Mouse (Mus musculus): ENCODE measurements around the gene Efhd1. TPM values are rescaled to one million over a fixed set of nuclear protein-coding genes. Genes with fewer than 3 reads are reported as not detected.
A peak's percentile ranks its signal among the peaks of the same experiment; 100 is the strongest.

Efhd1 gene
- polyA plus RNA-seq, 1 experiment from 2014 or later: 3.0 TPM

DNA sequence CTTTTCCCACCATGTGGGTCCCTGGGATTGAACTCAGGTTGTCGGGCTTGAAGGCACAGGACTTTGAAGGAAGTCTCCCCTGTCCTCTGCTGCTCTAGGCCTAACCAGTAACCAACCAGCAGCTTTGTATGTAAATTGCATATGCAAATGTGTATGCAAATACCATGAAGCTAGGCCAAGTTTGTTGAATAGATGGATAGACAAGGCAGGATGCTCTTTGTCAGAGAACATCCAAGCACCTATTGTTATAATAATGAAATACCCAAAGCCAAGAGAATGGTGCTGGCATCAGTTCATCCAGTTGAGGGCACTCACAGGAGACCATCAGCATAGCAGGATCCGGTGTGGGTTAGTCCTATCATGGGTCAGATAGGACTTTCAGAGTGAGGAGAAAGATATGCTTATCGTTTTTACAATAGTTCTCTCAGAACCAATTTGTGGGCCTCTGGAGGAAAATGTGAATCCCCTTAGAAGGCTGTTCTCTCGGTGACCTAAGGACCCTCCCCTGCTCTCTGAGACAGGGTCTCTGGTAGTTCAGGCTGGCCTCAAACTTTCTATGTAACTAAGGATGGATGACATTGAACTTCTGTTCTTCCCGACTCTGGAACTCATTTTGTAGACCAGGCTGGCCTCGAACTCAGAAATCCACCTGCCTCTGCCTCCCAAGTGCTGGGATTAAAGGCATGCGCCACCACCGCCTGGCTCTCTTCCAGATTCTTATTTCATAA is 49.8 kb downstream of the Efhd1 start:
- H3K27me3 ChIP-seq: no peaks in the 10 kb centered on the region
- H3K4me1 ChIP-seq: no peaks in the 10 kb centered on the region
- 85% methylated on average over 8 of the region's 8 CpGs for WGBS
- no peak overlapping the region for H3K27ac ChIP-seq
- no peak overlapping the region for H3K4me2 ChIP-seq
- H3K36me3 ChIP-seq: no peaks in the 10 kb centered on the region
- no peak overlapping the region for H3K9ac ChIP-seq
- H3K9me3 ChIP-seq: no peaks in the 10 kb centered on the region
- no peak overlapping the region for H3K4me3 ChIP-seq
- no peak for ATAC-seq (ENCODE audit: insufficient number of reproducible peaks, low FRiP score, low TSS enrichment, low read depth)

DNA sequence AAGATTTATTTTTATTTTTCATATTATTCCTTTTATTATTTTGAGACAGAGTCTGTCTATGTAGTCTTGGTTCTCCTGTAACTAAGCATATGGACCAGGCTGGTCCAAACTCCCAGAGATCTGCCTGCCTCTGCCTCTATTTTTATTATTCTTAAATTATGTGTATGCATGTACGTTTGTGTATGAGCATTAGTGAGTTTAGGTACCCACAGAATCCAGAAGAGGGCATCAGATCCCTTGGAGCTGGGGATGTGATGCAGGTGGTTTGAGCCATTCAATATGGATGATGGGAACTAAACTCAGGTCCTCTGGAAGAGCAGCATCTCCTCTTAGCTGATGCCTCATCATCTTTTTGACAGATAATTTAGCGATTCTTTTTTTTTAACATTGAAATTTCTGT is 51.3 kb downstream of the Efhd1 start:
- WGBS: 88% methylated on average over 2 of the region's 2 CpGs
- H3K4me1 ChIP-seq: no peaks in the 10 kb centered on the region
- H3K9ac ChIP-seq: no peak overlapping the region
- no peak for ATAC-seq (ENCODE audit: insufficient number of reproducible peaks, low FRiP score, low TSS enrichment, low read depth)
- H3K27ac ChIP-seq: no peak overlapping the region
- H3K4me3 ChIP-seq: no peak overlapping the region
- no peak overlapping the region for H3K4me2 ChIP-seq
- no peaks in the 10 kb centered on the region for H3K36me3 ChIP-seq
- no peaks in the 10 kb centered on the region for H3K27me3 ChIP-seq
- H3K9me3 ChIP-seq: no peaks in the 10 kb centered on the region

DNA sequence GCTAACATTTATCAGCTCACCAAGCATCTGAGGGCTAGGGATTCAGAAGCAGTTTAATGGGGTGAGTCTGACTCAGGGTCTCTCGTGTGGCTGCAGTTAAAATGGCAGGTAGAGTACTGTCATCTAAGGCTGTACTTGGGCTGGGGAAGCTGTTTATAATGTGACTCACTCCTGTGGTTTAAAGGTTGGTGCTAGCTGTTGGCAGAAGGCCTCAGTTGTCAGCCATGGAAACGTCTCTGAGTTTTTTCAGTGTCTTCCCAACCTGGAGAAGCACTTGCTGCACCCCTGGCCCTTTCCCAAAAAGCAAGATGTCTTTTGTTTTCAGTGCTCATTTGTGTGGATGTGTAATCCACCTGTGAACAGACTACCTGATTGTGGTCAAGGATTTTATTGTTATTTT is 51.7 kb downstream of the Efhd1 start:
- ATAC-seq (ENCODE audit: insufficient number of reproducible peaks, low FRiP score, low TSS enrichment, low read depth): no peak
- WGBS: 60% methylated on average over 2 of the region's 2 CpGs
- H3K9ac ChIP-seq: no peak overlapping the region
- no peak overlapping the region for H3K4me3 ChIP-seq
- H3K36me3 ChIP-seq: no peaks in the 10 kb centered on the region
- H3K9me3 ChIP-seq: no peaks in the 10 kb centered on the region
- no peaks in the 10 kb centered on the region for H3K27me3 ChIP-seq
- no peak overlapping the region for H3K27ac ChIP-seq
- H3K4me2 ChIP-seq: no peak overlapping the region
- H3K4me1 ChIP-seq: no peaks in the 10 kb centered on the region

DNA sequence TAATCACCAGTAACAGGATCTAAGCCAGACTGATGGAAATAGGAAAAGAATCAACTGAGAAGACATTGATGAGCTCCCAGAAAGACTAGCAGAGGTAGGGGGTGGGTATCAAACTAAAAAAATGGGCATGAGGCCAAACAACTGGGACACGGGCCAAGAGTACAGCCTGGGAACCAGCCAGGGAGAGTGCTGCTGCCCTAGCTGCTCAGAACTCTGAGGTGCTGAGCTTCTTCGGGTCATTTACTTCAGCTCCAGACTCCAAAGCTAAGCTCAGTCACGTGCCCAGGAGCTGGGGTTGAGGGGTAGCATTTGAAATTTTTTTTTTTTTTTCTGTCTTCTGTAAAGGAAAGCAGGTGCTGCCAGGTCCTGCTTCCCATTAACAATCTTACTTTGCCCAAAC is 52.5 kb downstream of the Efhd1 start:
- H3K4me2 ChIP-seq: no peak overlapping the region
- H3K4me1 ChIP-seq: no peaks in the 10 kb centered on the region
- H3K27ac ChIP-seq: no peak overlapping the region
- H3K27me3 ChIP-seq: no peaks in the 10 kb centered on the region
- ATAC-seq (ENCODE audit: insufficient number of reproducible peaks, low FRiP score, low TSS enrichment, low read depth): no peak
- WGBS: 40% methylated on average over 3 of the region's 3 CpGs
- no peaks in the 10 kb centered on the region for H3K9me3 ChIP-seq
- no peak overlapping the region for H3K9ac ChIP-seq
- no peaks in the 10 kb centered on the region for H3K36me3 ChIP-seq
- H3K4me3 ChIP-seq: no peak overlapping the region

DNA sequence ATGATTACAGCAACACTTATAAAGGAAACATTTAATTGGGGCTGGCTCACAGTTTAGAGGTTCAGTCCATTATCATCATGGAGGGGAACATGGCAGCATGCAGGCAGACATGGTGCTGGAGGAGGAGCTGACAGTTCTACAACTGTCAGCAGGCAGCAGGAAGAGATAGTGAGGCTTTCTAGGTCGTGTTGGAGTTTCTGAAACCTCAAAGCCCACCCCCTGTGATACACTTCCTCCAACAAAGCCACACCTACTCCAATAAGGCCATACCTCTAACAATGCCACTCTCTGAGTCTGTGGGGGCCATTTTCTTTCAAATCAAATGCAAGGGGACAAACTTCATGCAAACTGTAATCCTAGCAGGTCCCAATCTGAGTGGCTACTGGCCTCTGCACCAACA is 56.9 kb downstream of the Efhd1 start:
- Histone ChIP-seq H3K36me3 (no peaks in the 10 kb centered on the region), H3K9ac (no peak overlapping the region), H3K4me3 (no peak overlapping the region), H3K27me3 (no peaks in the 10 kb centered on the region), H3K4me1 (no peaks in the 10 kb centered on the region), H3K27ac (no peak overlapping the region), H3K4me2 (no peak overlapping the region), H3K9me3 (no peaks in the 10 kb centered on the region)
- 6% methylated on average over 1 of the region's 1 CpGs for WGBS
- no peak for ATAC-seq (ENCODE audit: insufficient number of reproducible peaks, low FRiP score, low TSS enrichment, low read depth)

DNA sequence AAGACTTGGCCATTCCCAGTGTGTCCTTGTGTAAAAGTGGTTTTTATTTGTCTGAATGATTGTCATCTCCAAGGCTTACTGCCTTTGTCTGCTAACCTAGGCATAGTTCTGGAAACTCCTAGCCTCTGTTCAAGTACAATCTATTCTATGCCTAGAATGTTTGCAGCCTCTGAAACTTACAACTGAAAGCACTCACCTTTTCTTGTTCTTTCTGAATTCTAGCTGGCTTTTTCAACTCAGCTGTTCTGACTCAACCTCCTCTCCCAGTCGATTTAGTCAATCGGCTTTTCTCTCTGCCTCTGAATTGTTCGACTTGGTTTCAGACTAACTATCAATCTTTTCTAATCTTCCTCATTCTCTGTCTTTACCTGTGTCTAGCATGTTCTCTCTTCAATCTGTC is 58.6 kb downstream of the Efhd1 start:
- Histone ChIP-seq H3K36me3 (no peaks in the 10 kb centered on the region), H3K4me2 (no peak overlapping the region), H3K9me3 (no peaks in the 10 kb centered on the region), H3K27ac (no peak overlapping the region), H3K27me3 (no peaks in the 10 kb centered on the region), H3K4me3 (no peak overlapping the region), H3K9ac (no peak overlapping the region), H3K4me1 (no peaks in the 10 kb centered on the region)
- no peak for ATAC-seq (ENCODE audit: insufficient number of reproducible peaks, low FRiP score, low TSS enrichment, low read depth)
- WGBS: 88% methylated on average over 3 of the region's 3 CpGs

DNA sequence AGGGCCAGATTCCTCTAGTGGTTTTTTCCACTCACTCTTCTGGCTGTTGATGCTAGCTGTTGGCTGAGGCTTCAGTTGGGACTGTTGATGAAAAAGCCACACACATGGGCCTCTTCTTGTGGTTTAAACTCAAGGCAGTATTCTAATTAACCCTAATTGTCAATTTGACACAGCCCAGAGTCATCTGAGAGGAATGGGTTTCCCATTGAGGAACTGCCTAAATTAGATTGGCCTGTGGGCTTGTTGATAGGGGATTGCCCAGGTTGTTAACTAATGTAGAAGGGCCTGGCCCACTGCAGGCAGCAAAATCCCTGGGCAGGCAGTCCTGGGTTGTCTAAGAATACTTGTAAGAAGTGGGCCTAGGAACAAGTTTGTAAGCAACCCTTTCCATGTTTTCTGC is 60.5 kb downstream of the Efhd1 start:
- Histone ChIP-seq H3K27me3 (no peaks in the 10 kb centered on the region), H3K4me1 (0 out of 2 replicates have a peak, but pooled peaks cover 5% of the 10 kb centered on the region), H3K36me3 (no peaks in the 10 kb centered on the region), H3K27ac (no peak overlapping the region), H3K4me2 (no peak overlapping the region), H3K9ac (no peak overlapping the region), H3K9me3 (no peaks in the 10 kb centered on the region), H3K4me3 (no peak overlapping the region)
- no peak for ATAC-seq (ENCODE audit: insufficient number of reproducible peaks, low FRiP score, low TSS enrichment, low read depth)

DNA sequence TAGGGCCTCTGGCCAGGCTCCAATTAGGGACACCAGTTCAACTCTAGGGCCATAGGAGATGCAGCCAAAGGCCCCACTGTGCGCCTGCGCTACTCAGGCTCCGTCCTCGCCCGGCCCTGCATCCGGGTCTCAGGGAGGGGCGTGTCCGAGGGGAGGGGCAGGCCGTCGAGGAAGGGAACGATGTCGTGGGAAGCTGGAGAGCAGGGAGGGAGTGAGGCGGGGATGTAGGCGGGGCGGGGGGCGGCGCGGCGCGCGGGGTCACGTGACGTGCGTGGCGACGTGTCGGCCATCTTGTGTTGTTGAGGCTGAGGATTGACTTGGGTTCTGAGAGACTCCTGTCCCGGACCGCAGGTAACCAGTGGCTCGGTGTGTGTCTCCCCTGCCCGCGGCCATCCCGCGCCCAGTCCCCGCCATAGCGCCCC is 62.6 kb downstream of the Efhd1 start, which contains the start of gene Gigyf2:
Gene Gigyf2, plus strand, starts transcription at position 257 of the 422 bp plus-strand sequence.
- ATAC-seq (ENCODE audit: insufficient number of reproducible peaks, low FRiP score, low TSS enrichment, low read depth): peak; percentile 98
- H3K9ac ChIP-seq: peak within 1 kb of the TSS; percentile 96
- no peaks in the 10 kb centered on the region for H3K27me3 ChIP-seq
- peak within 1 kb of the TSS; percentile 94 for H3K27ac ChIP-seq
- under 1% methylated on average over 31 of the region's 36 CpGs for WGBS
- H3K4me2 ChIP-seq: peak within 1 kb of the TSS; percentile 63
- 0 out of 2 replicates have a peak, but pooled peaks cover 5% of the 10 kb centered on the region for H3K4me1 ChIP-seq
- 0 out of 2 replicates have a peak, but pooled peaks cover 3% of the 10 kb centered on the region for H3K36me3 ChIP-seq
- H3K9me3 ChIP-seq: no peaks in the 10 kb centered on the region
- peak within 1 kb of the TSS; percentile 95 for H3K4me3 ChIP-seq

DNA sequence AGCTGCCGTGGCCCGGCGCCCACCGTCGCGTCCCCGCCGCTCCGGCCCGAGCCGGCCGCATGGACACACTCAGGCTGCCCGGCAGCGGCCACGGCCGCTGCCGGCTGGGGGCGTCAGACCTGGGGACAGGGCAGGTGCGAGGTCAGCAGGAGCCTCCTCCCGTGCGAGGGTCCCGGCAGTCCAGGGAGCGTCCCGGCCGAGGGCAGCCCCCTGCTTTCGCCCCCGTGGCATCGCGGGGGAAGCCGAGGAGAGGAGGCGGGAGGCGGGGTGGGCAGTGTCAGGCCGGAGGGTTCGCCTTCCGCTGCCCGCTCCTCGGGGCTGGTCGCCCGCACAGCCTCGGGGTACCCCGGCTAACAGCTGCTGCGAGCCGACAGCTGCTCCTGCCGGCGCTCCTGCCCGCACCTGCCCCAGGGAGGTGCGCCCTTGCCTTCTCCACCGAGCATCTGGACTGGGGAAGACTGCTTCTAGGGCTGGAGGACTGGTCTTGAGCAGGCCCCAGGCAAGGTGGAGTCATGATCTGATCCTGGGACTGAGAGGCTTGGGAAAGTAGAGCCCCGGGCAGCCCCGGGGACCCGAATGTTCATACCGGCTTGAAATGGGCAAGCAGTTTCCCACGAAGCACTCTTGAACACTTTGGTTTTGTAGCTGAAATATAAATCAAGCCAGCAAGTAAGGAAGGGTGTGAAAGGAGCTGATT is 63.1 kb downstream of the Efhd1 start:
- under 1% methylated on average over 48 of the region's 53 CpGs for WGBS
- Histone ChIP-seq H3K4me3 (peak overlapping the region; percentile 95), H3K36me3 (0 out of 2 replicates have a peak, but pooled peaks cover 4% of the 10 kb centered on the region), H3K27me3 (no peaks in the 10 kb centered on the region), H3K27ac (peak overlapping the region; percentile 94), H3K9ac (peak overlapping the region; percentile 96), H3K4me2 (peak overlapping the region; percentile 63), H3K9me3 (no peaks in the 10 kb centered on the region), H3K4me1 (0 out of 2 replicates have a peak, but pooled peaks cover 5% of the 10 kb centered on the region)
- peak; percentile 70 for ATAC-seq (ENCODE audit: insufficient number of reproducible peaks, low FRiP score, low TSS enrichment, low read depth)

DNA sequence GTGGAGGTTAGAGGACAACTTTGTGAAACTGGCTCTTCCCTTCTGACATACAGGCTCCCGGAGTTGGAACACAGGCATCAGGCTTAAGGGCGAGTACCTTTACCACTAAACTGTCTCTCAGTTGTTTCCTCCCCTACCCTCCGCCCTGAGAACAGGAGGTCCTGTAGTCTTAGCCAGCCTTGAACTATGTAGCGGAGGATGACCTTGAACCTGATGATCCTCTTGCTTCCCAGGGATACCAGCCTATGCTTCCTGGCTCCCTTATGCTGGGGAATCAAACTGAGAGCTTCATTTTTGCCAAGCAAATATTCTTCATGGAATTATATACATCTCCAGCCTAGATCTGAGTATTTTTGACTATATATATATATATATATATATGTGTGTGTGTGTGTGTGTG is 67.6 kb downstream of the Efhd1 start:
- Histone ChIP-seq H3K27ac (no peak overlapping the region), H3K4me2 (no peak overlapping the region), H3K4me3 (no peak overlapping the region), H3K9ac (no peak overlapping the region), H3K27me3 (no peaks in the 10 kb centered on the region), H3K9me3 (no peaks in the 10 kb centered on the region), H3K4me1 (0 out of 2 replicates have a peak, but pooled peaks cover 5% of the 10 kb centered on the region), H3K36me3 (peaks cover 26% of the 10 kb centered on the region)
- no peak for ATAC-seq (ENCODE audit: insufficient number of reproducible peaks, low FRiP score, low TSS enrichment, low read depth)
- 92% methylated on average over 4 of the region's 4 CpGs for WGBS

DNA sequence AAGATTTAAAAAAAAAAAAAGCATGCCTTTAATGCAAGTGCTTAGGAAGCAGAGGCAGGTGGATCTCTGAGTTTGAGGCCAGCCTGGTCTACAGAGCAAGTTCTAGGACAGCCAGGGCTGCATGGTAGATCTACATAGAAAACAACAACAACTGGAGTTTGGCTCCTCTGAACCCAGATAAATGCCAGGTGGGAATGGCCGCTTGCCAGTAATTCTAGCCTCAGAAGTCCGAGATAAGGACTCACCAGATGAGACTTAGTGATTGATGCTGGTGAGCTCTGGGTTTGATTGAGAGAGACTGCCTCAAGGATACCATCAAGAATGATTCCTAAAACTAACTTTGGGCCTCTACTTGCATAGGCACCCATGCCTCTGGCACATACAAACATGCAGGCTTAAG is 86.4 kb downstream of the Efhd1 start:
- no peaks in the 10 kb centered on the region for H3K9me3 ChIP-seq
- 90% methylated on average over 2 of the region's 2 CpGs for WGBS
- peaks cover 10% of the 10 kb centered on the region; the same call in 1 of the 2 replicates for H3K36me3 ChIP-seq
- no peaks in the 10 kb centered on the region for H3K27me3 ChIP-seq
- no peak for ATAC-seq (ENCODE audit: insufficient number of reproducible peaks, low FRiP score, low TSS enrichment, low read depth)
- H3K4me3 ChIP-seq: no peak overlapping the region
- no peaks in the 10 kb centered on the region for H3K4me1 ChIP-seq
- no peak overlapping the region for H3K27ac ChIP-seq
- H3K9ac ChIP-seq: no peak overlapping the region
- no peak overlapping the region for H3K4me2 ChIP-seq

DNA sequence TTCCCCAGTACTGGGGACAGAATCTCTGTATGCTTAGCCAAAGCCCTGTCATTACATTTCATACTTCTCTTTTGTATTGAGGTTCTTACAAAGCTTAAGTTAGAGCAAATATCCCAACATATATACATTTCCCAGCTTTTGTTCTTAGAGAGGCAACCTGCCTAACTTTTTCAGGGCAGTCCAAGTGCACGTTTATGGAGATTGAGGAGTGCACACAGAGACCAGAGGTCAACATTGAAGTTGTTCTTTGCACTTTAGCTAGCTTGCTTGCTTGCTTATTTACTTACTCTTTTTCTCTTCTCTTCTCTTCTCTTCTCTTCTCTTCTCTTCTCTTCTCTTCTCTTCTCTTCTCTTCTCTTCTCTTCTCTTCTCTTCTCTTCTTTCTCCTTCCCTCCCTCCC is 96.1 kb downstream of the Efhd1 start:
- H3K36me3 ChIP-seq: peaks cover 15% of the 10 kb centered on the region
- no peak overlapping the region for H3K9ac ChIP-seq
- H3K27me3 ChIP-seq: no peaks in the 10 kb centered on the region
- ATAC-seq (ENCODE audit: insufficient number of reproducible peaks, low FRiP score, low TSS enrichment, low read depth): no peak
- H3K4me1 ChIP-seq: no peaks in the 10 kb centered on the region
- H3K9me3 ChIP-seq: no peaks in the 10 kb centered on the region
- 70% methylated on average over 1 of the region's 1 CpGs for WGBS
- no peak overlapping the region for H3K4me2 ChIP-seq
- H3K27ac ChIP-seq: no peak overlapping the region
- no peak overlapping the region for H3K4me3 ChIP-seq

Data from limb, embryonic 15.5 days (tissue).